Mouse (Mus musculus): ENCODE results near the gene Manbal.

The Manbal gene

DNA sequence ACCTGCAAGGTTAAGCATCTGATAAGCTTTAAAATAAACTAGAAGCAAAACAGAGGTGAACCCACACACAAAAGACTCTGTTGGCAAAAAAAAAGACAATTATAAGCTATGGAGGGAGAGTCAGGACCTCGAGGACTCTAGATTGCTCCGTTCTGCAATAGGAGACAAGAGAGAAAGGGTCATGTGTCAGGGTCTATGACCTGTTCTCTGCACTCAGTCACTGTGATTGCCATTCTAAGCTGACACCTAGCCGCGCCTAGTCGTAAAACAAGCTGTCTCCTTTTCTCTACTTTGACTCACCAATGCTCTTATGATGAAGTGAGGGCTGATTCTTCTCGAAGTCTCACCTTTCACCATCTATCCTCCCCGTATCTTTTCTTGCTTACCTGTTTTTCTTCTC is 45.1 kb downstream of the Manbal start:
- no peak for DNase-seq (ENCODE audit: low spot score)

DNA sequence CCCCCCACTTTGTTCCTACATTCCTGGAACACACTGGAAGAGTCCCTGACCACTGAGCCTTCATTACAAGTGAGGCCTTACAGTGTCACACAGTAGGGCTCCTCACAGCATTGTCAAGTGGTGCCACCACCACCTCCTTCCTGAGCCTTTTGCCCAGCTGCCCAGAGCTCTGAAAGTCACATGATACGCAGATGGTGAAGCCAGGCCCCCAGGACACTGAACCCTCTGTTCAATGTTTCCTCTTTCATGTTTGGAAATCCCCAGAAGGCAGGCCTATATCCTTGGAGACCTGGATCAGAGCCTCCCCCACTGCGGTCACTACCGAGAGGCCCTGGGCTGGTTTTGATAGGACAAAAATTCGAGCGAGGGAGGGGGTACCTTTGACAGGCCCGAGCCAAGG is 49.8 kb downstream of the Manbal start:
- no peak for DNase-seq (ENCODE audit: low spot score)

DNA sequence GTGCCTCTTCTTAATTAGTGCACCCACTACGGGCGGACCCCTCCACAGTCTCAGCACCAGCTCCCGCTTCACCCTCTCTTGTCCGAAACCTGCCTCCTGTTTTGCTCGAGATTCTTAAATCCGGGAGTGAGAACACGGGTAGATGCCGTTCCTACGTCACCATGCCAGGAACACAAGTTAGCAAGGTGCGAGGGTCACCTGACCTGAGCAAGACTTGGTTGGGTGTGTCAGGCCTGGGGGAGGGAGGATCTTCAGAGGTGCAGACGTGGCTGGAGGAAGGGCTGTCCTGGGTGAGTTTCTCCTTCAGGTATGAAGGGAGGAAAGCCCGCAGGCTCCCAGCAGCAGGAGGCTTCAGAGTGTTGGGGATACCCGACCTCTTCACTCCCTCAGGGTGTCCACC is 50.8 kb downstream of the Manbal start, which contains the start of gene Src:
Gene Src (plus strand): TSS at position 239 of the 400 bp plus-strand sequence.
- DNase-seq (ENCODE audit: low spot score), result no peak

DNA sequence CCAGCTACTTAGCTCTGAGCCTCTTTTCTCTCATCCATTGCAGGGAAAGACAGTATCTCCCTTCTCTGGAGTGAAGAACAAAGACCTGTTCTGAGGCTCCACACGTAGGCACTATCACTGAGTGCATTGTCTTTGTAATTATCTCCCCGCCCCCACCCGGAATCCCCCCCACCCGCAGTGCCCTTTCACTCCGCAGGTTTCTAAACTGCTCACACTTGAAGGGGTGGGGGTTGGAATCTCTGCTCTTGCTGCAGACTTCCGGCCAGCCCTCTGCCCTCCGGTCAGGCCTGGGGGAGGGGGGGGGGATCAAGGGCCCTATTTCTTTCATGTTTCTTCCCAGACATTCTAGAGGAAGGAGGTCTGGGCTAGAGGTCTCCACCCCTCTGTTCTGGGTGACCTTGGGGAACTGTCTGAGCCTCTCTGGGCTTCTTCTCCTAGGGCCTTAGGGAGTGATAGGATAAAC is 51.2 kb downstream of the Manbal start:
- DNase-seq (ENCODE audit: low spot score), result no peak

DNA sequence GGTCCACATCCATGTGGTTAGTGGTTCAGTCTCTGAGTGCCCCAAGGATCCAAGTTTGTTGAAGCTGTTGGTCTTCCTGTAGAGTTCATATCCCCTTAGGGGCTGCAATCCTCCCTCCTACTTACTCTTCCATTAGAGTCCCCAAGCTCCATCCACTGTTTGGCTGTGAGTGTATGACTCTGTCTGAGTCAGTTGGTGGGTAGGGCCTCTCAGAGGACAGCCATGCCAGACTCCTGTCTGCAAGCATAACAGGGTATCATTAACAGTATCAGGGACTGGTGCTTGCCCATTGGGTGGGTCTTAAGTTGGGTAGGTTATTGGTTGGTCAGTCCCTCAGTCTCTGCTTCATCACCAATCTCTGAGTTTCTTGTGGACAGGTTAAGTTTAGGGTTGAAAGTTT is 52.1 kb downstream of the Manbal start:
- DNase-seq (ENCODE audit: low spot score), result no peak

DNA sequence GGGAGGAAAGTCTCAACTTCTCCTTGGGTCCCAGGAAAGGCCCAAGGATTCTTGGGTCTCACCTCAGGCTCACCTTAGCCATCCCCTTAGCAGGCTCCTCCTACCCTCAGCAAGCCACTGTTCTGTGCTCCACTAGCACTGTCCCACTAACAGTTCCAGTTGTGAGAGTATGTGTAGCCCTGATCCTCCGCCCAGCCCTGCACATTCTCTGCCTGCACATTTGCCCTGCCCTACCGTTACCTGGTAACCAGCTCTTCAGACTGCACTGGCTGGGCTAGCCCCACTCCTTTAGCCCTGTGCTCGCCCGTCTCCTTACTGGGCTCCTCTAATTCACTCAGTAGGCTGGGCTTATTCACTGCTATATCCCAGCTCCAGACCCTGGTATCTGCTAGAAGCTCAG is 53.0 kb downstream of the Manbal start:
- no peak for DNase-seq (ENCODE audit: low spot score)

DNA sequence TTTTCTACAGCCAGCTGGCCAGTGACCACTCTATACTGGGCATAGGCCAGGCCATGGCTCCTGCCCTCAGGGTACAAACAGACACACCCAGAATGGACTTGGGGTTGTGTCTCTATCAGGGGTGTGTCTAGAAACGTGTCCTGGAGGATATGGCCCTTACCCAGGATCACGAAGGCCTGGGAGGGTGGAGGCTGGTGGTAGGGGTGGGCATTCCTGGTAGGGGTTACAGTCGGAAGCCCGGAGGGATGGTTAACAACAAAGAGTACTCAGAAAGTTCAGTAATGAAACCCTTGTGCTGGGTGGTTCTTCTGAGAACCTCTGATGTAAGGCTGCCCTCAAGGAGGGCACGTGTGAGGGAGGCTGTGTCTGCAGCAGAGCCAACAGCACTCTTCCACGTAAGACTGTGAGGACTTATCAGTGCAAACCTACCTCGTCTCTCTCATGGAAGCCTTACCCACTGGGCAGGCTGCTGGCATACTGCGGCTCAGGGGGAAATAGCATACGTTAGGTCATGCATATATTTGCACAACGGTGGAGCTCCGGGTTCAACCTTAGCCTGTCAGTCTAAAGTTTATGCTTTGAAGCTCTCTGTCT is 54.8 kb downstream of the Manbal start:
- no peak for DNase-seq (ENCODE audit: low spot score)

DNA sequence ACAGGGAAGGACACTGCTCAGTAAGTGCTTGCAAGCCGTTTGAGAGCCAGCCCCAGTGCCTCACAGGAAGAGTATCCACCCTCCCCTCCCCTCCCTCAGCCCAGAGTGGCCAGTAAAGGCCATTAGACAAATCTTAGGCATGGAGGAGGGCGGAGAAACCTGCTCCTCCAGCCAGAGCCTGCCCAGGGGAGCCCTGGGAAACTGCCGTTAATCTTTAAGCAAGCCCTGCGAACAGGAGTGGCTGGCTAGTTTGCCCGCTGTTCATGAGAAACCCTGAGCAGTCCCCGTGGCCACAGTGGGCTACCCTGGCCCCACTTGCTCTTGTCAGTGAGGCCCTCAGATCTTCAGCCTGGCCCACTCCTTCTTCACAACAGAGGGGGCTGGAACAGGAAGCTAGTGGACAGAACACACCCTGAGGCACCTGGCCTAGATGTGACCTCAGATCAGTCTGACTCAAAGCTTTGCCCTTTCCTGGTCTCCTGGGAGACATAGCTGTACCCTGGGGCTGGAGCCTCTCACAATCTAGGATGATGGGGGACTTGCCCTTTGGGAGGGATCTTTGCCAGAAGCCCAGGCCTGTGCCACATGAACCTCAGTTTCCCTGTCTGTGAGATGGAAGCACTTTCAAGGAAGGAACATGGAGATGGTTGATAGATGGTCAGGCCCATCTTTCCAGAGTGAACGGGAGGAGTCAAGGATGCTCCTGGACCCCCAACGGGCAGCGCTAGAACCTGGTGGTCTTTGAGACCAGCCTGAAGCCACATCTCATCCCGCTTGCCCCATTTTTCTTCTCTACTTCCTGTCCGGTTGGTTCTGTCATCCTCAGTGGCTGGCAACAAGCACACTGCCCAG is 55.7 kb downstream of the Manbal start:
- DNase-seq (ENCODE audit: low spot score), result no peak

DNA sequence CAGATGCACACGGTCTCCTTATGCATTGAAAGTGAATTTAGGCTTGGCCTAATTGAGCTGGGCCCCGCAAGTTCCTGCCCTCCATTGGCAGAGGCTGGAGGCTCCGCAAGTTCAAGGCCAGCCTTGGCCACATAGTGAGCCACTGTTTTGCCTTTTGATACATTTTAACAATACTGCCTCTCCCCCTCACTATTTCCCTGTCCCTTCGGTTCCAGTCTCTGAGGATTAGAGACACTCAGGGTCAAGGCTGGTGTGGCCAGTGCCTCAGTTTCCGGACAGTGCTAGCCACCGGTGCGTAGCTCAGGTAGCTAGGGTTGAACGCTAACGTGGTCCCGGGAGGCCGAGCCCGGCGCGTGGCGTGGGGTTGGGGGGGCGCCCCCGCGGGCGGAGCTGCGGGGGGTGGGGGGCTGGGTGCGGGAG is 56.3 kb downstream of the Manbal start:
- no peak for DNase-seq (ENCODE audit: low spot score)

DNA sequence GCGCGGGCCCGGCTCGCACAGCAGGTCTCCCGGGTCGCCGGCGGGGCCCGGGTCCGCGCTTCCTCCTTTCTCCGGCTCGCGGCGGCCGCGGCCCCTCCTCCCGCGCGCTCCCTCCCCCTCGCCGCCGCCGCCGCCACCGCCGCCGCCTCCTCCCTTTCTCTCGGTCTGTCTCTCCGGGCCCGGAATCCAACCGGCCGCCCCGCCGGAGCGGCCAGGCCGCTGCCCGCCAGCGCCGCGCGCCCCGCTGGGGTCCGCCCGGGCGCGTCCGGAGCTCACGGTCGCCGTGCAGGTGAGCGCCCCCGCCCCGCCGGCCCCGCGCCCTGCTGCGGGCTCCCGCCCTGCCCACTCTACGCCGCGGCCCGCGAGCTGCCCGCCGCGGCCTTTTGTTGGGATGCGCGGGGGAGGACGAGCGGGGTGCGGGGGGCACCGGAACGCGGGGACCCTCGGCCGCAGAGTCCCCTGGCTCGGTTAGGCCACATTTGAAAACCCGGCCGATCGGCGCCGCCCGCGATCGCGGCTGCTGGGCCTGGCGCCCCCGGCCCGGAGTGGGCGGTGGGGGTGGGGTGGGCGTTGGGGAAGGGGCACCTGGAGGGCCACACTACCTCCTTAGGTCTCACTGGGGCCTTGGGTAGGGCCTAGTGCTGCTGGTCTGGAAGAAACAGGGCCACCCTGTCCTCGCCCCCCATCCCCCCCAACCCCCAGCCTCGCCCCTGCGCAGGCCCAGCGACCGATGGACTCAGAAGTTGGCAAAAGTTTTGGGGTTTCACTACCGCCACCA is 56.9 kb downstream of the Manbal start:
- DNase-seq (ENCODE audit: low spot score), result no peak

DNA sequence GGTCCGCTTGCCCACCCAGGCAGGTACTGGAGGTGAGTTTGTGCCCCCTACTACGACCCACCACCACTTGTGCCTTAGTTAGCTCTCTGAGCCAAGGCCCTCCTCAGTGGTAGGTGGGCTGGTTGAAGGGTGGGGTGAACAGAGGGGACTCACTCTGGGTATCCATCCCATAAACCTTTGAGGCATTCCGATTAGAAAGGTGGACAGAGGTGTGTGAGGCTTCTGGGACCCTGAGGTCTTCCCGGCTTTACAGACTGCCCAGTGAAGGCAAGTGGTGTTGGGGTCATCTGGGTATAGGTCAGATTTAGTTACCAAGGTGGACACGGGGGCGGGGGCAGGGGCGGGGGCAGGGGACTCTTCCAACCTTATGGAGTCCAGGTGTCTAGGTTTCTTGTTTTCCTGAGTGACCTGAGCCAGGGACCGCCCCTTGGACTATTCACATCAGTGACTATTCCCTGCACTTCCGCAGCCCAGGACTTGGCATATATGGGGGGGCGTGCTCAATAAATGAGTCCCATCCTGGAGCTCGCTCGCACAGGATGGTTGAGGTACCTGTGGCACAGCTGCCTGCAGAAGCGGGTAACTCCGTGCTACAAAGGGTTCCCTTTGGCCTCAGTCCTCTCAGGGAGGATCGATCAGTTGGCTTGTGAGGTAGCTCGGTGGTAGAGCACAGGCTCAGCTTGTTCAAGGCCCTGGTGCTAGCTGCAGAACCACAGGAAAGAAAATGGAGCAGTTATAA is 57.7 kb downstream of the Manbal start:
- DNase-seq (ENCODE audit: low spot score), result no peak

DNA sequence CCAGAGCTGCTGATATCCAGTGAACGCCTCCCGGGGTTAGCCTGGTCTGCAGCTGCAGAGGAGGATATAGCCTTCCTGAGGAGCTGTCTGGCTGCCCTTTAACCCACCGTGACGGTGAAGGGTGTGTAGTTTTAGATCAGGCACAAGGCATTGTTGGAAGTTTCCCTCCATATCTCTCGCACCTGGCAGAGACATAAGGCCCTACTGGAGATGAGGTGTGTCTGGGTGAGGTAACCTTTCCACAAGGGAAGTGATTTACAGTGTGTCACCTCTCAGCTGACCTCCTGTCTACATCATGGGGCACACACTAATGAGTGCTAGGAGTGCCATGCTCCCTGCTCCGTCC is 58.2 kb downstream of the Manbal start:
- DNase-seq (ENCODE audit: low spot score), result no peak

DNA sequence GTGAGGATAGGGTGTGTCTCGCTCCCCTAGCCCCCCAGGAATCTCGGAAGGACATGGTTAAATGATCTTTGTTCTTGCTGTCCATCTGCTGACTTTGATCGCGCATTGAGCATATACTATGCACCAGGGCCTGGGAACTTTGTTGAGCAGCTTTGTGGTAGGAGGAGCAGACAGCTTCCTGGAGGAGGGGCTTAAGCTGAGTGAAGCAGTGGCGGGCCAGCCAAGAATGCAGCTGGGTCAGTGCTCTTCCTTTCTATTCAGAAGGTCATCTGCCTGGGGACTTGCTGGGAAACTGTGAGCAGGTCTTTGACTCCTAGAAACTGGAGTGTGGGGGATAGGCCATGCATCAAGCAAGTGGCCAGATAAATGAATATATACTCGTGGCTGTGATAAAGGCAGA is 58.8 kb downstream of the Manbal start:
- DNase-seq (ENCODE audit: low spot score), result no peak

DNA sequence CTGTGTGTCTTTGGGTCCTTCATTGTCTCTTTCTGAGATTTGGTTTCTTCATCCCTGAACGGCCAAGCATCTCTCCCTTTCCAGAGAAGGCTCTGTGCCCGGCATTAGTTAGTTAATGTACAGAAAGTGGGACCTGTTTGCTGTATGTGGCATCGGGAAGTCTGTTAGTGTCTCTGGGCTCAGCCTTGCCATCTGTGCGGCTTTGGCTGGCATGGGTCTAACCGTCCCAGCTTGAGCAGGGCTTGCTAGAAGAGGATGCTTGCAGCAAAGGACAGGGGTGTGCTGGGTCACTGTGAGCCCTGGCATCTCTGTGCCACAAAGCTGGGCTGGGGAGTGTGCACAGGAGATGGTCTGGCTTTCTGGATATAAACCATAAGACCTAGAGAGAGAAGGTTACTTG is 59.8 kb downstream of the Manbal start:
- no peak for DNase-seq (ENCODE audit: low spot score)

DNA sequence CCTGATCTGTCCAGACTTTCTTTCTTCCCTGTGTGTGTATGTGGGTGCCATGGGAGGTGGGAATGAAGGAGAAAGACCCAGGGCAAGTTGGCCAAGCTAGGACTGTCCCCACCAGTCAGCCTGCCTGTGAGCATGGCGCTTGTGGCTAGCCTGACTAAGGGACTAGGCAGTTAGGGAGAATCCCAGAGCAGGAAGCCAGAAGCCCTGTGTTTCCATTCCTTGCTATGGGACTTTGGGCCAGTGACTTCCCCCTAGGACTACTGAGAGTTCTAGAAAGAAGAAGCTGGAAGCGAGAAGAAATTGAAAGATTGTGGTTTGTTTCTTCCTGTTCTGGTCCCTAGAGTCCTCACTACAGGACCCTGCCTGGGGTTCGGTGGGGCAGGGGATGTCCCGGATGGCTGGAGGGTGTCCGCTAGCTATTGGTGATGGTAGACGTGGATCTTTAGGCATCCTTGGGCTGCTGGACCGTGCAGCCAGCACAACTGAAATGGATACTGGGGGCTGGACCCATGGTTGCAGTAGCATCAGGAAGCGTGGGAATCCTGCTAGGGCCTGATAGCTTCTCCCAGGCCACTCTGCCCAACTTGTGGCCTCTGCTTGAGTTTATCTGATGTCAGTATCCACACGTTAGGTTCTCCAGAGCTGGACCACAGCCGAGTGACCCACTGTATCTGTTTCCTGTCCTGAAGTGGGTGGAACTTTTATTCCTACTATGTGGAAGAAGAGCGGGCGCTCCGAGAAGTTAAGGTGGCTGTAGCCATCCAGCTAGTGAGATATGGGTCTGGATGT is 61.2 kb downstream of the Manbal start:
- DNase-seq (ENCODE audit: low spot score), result no peak

DNA sequence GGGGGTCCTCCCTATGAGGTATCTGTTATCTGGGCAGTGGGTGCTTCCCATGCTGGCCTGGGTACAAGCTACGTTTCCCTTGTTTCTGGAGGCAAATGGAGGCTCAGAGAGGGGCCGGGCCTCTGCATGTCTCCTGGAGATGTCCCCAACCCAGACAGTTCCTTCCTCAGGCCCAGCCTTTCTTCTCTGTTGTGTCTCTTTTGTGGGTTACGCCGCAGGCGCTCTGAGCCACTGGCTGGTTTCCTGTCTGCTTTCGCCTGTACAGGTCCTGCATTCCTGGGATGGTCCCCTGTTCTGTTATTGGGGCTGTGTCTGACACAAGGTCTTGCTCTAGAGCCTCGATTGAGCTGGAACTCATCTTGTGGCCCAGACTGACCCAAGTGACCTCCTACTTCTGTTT is 62.3 kb downstream of the Manbal start:
- DNase-seq (ENCODE audit: low spot score), result no peak

DNA sequence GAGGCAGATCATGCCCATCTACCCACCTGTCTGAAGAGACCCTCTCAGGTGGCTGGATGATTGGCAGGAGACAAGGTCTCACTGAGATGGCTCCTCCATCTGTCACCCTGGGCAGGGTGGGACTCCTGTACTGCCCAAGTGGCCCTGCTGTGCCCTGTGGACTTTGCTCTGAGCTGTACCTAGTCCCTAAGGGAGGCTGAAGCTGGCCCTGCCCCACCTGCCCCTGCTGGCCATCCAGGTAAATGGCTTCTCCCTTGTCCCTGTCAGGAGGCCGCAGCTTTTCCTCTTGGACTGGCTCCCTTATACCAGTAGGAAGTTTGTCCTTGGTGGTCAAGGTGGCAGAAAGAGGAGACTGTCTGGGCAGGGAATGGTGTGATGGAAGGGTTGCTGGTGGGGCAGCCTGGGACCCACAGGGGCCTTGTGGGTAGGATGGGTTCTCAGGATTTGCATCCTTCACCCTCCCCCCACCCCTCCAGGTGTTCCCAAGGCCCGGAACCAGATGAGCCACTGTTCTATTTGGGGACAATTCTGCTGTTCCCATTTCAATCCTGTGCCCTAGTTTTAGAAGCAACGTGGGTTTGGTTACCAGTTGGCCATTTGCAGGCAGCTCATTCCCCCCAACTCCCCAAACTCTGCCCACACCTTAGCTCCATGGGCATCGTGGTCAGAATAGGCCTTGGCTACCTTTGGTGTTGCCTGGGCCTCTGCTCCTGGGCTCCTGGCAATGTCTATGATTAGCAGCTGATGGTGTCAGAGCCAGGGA is 63.5 kb downstream of the Manbal start:
- no peak for DNase-seq (ENCODE audit: low spot score)

DNA sequence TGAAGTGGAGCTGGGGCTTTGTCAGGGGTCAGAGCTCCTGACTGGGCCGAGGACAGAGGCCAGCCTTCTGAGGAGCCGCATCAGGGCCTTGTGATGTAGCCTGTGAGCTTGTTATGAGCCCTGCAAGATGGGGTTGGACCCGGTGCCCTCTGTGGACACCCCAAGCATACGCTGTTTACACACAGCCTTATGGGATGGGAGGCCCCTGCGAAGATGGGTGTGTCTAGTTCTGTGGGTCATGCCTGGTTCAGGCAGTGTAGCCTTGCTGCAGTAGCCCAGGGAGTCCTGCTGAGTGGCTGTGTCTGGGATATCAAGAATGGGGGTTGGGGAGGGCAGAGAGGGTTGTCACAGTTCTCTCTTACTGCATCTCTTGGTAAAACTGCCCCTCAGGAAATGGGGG is 64.5 kb downstream of the Manbal start:
- no peak for DNase-seq (ENCODE audit: low spot score)

DNA sequence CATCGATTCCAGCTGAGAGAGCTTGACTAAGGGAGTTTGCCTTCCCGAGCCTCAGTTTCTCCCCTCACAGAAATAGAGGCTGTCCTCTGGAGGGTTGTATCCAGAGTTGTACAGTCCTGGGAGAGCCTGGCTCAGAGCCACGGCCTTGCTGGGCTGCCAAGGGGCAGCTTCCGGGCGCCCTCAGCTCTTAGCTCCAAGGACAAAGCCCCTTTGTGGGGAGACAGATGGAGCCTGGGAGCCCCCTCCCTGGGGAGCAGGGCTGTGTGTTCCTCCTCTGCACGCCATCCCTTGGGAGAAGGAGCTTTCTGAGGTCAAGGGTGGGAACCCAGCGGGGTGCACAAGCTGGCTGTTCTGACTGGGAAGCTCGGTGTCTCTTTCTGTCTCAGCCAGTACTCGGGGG is 65.1 kb downstream of the Manbal start:
- no peak for DNase-seq (ENCODE audit: low spot score)

DNA sequence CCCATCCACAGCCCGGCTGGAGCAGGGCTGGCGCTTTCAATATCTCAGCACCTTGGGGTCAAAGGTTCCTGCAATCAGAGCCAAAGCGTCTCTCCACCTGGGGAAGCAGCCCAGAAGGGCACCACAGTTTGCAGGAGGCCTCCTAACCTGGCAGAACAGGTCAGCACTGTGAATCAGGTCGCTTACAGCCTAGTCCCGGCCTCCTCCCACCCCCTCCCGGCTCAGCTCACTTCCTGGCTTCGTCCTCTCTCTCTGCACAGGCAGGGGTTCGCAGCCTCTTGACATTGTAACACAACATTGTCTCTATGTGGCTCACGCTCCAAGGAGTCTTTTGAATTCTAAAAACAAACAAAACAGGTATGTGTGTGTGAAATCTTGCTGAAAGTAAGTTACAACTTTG is 66.6 kb downstream of the Manbal start:
- DNase-seq (ENCODE audit: low spot score), result no peak

DNA sequence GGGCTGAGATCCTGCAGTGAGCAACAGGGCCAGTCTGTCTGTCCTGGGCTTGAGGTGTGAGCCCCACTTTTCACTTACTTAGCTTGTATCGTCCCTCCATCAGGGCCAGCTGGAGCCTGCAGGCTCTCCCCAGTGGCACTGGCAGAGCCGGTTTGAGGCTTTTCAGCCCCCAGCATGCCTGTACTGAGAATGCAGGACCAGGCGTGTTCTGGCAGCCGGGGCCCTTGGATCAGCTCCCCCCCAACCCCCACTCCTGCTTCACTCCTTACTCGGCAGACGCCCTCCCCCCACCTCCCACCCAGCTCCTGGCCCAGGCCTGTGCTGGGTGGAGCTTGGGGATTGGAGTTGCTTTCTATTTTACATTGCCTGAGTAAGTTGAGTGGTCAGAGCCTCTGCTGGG is 67.1 kb downstream of the Manbal start:
- no peak for DNase-seq (ENCODE audit: low spot score)

Data from layer of hippocampus, adult 9-10 months (tissue).